Mouse (Mus musculus): ENCODE data around the gene Krtap19-4. TPM values are rescaled to one million over a fixed set of nuclear protein-coding genes. Genes with fewer than 3 reads are reported as not detected.

Gene Krtap19-4
- polyA plus RNA-seq, 1 experiment from 2014 or later, result not detected

Other genes starting within 250 kb of the Krtap19-4 start
- gene Krtap26-1, start 237.3 kb downstream of the Krtap19-4 start, polyA plus RNA-seq (2015; fragmentation: Nextera tagmentation; extraction: Ambion mirVana), result not detected in 2 replicates
- gene Krtap27-1, start 213.4 kb downstream of the Krtap19-4 start, polyA plus RNA-seq (2015; fragmentation: Nextera tagmentation; extraction: Ambion mirVana), result not detected in 2 replicates
- not detected in 2 replicates for gene 2310061N02Rik, start 177.1 kb downstream of the Krtap19-4 start, polyA plus RNA-seq (2015; fragmentation: Nextera tagmentation; extraction: Ambion mirVana)
- not detected in 2 replicates for gene Krtap13-1, start 156.2 kb downstream of the Krtap19-4 start, polyA plus RNA-seq (2015; fragmentation: Nextera tagmentation; extraction: Ambion mirVana)
- not detected in 2 replicates for gene Krtap13, start 133.5 kb downstream of the Krtap19-4 start, polyA plus RNA-seq (2015; fragmentation: Nextera tagmentation; extraction: Ambion mirVana)
- not detected in 2 replicates for gene 2310034C09Rik, start 126.2 kb downstream of the Krtap19-4 start, polyA plus RNA-seq (2015; fragmentation: Nextera tagmentation; extraction: Ambion mirVana)
- not detected in 2 replicates for gene 2310057N15Rik, start 110.9 kb downstream of the Krtap19-4 start, polyA plus RNA-seq (2015; fragmentation: Nextera tagmentation; extraction: Ambion mirVana)
- gene Gm5965, start 107.2 kb downstream of the Krtap19-4 start, polyA plus RNA-seq (2015; fragmentation: Nextera tagmentation; extraction: Ambion mirVana), result not detected in 2 replicates
- not detected in 2 replicates for gene Gm20741, start 72.9 kb downstream of the Krtap19-4 start, polyA plus RNA-seq (2015; fragmentation: Nextera tagmentation; extraction: Ambion mirVana)
- not detected in 2 replicates for gene Krtap15, start 64.9 kb downstream of the Krtap19-4 start, polyA plus RNA-seq (2015; fragmentation: Nextera tagmentation; extraction: Ambion mirVana)
- gene Krtap14, start 58.9 kb downstream of the Krtap19-4 start, polyA plus RNA-seq (2015; fragmentation: Nextera tagmentation; extraction: Ambion mirVana), result not detected in 2 replicates
- gene Krtap19-1, start 15.7 kb downstream of the Krtap19-4 start, polyA plus RNA-seq (2015; fragmentation: Nextera tagmentation; extraction: Ambion mirVana), result not detected in 2 replicates
- not detected in 2 replicates for gene Krtap19-2, start 10.8 kb downstream of the Krtap19-4 start, polyA plus RNA-seq (2015; fragmentation: Nextera tagmentation; extraction: Ambion mirVana)
- not detected in 2 replicates for gene Krtap19-3, start 7.1 kb downstream of the Krtap19-4 start, polyA plus RNA-seq (2015; fragmentation: Nextera tagmentation; extraction: Ambion mirVana)
- not detected in 2 replicates for gene Krtap19-5, start 11.4 kb upstream of the Krtap19-4 start, polyA plus RNA-seq (2015; fragmentation: Nextera tagmentation; extraction: Ambion mirVana)
- gene Krtap19-9b, start 47.2 kb upstream of the Krtap19-4 start, polyA plus RNA-seq (2015; fragmentation: Nextera tagmentation; extraction: Ambion mirVana), result not detected in 2 replicates
- not detected in 2 replicates for gene Krtap16-3, start 77.8 kb upstream of the Krtap19-4 start, polyA plus RNA-seq (2015; fragmentation: Nextera tagmentation; extraction: Ambion mirVana)
- gene Krtap22-2, start 125.7 kb upstream of the Krtap19-4 start, polyA plus RNA-seq (2015; fragmentation: Nextera tagmentation; extraction: Ambion mirVana), result not detected in 2 replicates
- not detected in 2 replicates for gene Gm10229, start 130.2 kb upstream of the Krtap19-4 start, polyA plus RNA-seq (2015; fragmentation: Nextera tagmentation; extraction: Ambion mirVana)
- gene Krtap6-1, start 146.6 kb upstream of the Krtap19-4 start, polyA plus RNA-seq (2015; fragmentation: Nextera tagmentation; extraction: Ambion mirVana), result not detected in 2 replicates
- not detected in 2 replicates for gene Gm10228, start 156.4 kb upstream of the Krtap19-4 start, polyA plus RNA-seq (2015; fragmentation: Nextera tagmentation; extraction: Ambion mirVana)
- gene Krtap6-5, start 162.8 kb upstream of the Krtap19-4 start, polyA plus RNA-seq (2015; fragmentation: Nextera tagmentation; extraction: Ambion mirVana), result not detected in 2 replicates
- gene 1110025L11Rik, start 178.9 kb upstream of the Krtap19-4 start, polyA plus RNA-seq (2015; fragmentation: Nextera tagmentation; extraction: Ambion mirVana), result not detected in 2 replicates
- gene Krtap6-3, start 198.9 kb upstream of the Krtap19-4 start, polyA plus RNA-seq (2015; fragmentation: Nextera tagmentation; extraction: Ambion mirVana), result not detected in 2 replicates